11 mouse cellular contexts compared by ENCODE assay signal in genomic region chr10:34341886-34342285, GRCm38 (mm10). TPM values are rescaled to one million over a fixed set of nuclear protein-coding genes. Genes with fewer than 3 reads are reported as not detected.
"Had no signal": no experiment of that assay in that cellular context is flagged by ENCODE, and none has a peak within 500 bp of the region (broad histone marks: within the 10 kb centered on the region; RNA-seq: fewer than 3 reads in every experiment).

No protein-coding gene starts in this region.

- ATAC-seq: liver, postnatal 0 days; lung, postnatal 0 days; midbrain, embryonic 15.5 days had no signal

- DNase-seq: liver, postnatal 0 days; lung, adult 2 months; lung, postnatal 4 days; right cerebral cortex, postnatal 14 days; thymus, adult 2 months; thymus, postnatal 25 days; thymus, postnatal 4 days had no signal

RNA-seq across cellular contexts. Expression of gene Col10a1, which starts 47.9 kb away (rescaled TPM):
- total RNA-seq: megakaryocyte-erythroid progenitor cell, adult 5-6 weeks; monocyte, adult 5-6 weeks had no signal
